Mouse (Mus musculus): Measurements from ENCODE around the gene Taf1b.
"Not testable (repeated sequence)": the region's sequence is repeated elsewhere in the genome, so short reads cannot be mapped to it uniquely, and the experiment has no call there.

Gene Taf1b

GRCm38 (mm10) chr12:24498150-24498840 is at the start of gene Taf1b:
Taf1b (plus strand) TSS chr12:24498359.
- DNase-seq (ENCODE audit: low read depth, low spot score) = peak; percentile 88

- DNase-seq (ENCODE audit: low read depth, low spot score) = no peak
Observed at GRCm38 (mm10) chr12:24460406-24460805, 37.8 kb upstream of the Taf1b start.

- not testable (repeated sequence) for DNase-seq (ENCODE audit: low read depth, low spot score)
Observed at GRCm38 (mm10) chr12:24462121-24462520, 36.0 kb upstream of the Taf1b start.

- DNase-seq (ENCODE audit: low read depth, low spot score) = not testable (repeated sequence)
Observed at GRCm38 (mm10) chr12:24463490-24463889, 34.7 kb upstream of the Taf1b start.

- DNase-seq (ENCODE audit: low read depth, low spot score) = no peak
Observed at GRCm38 (mm10) chr12:24468966-24469365, 29.2 kb upstream of the Taf1b start.

GRCm38 (mm10) chr12:24470943-24471342 is 27.2 kb upstream of the Taf1b start:
- peak; percentile 67 for DNase-seq (ENCODE audit: low read depth, low spot score)

- DNase-seq (ENCODE audit: low read depth, low spot score) = no peak
Observed at GRCm38 (mm10) chr12:24473221-24473620, 24.9 kb upstream of the Taf1b start.

- no peak for DNase-seq (ENCODE audit: low read depth, low spot score)
Observed at GRCm38 (mm10) chr12:24484930-24485329, 13.2 kb upstream of the Taf1b start.

- no peak for DNase-seq (ENCODE audit: low read depth, low spot score)
Observed at GRCm38 (mm10) chr12:24486882-24487281, 11.3 kb upstream of the Taf1b start.

GRCm38 (mm10) chr12:24492507-24492906 is 5.7 kb upstream of the Taf1b start:
- not testable (repeated sequence) for DNase-seq (ENCODE audit: low read depth, low spot score)

- no peak for DNase-seq (ENCODE audit: low read depth, low spot score)
Observed at GRCm38 (mm10) chr12:24493011-24493410, 5.1 kb upstream of the Taf1b start.

GRCm38 (mm10) chr12:24493412-24493811 is 4.7 kb upstream of the Taf1b start:
- no peak for DNase-seq (ENCODE audit: low read depth, low spot score)

GRCm38 (mm10) chr12:24494791-24495190 is 3.4 kb upstream of the Taf1b start:
- not testable (repeated sequence) for DNase-seq (ENCODE audit: low read depth, low spot score)

GRCm38 (mm10) chr12:24498841-24499485 is 804 bp downstream of the Taf1b start:
- DNase-seq (ENCODE audit: low read depth, low spot score) = not testable (repeated sequence)

GRCm38 (mm10) chr12:24517118-24517517 is 19.0 kb downstream of the Taf1b start:
- no peak for DNase-seq (ENCODE audit: low read depth, low spot score)

GRCm38 (mm10) chr12:24521076-24521475 is 22.9 kb downstream of the Taf1b start:
- no peak for DNase-seq (ENCODE audit: low read depth, low spot score)

GRCm38 (mm10) chr12:24525065-24525464 is 26.9 kb downstream of the Taf1b start:
- not testable (repeated sequence) for DNase-seq (ENCODE audit: low read depth, low spot score)

- DNase-seq (ENCODE audit: low read depth, low spot score) = no peak
Observed at GRCm38 (mm10) chr12:24536390-24536789, 38.2 kb downstream of the Taf1b start.

GRCm38 (mm10) chr12:24537201-24537600 is 39.0 kb downstream of the Taf1b start:
- DNase-seq (ENCODE audit: low read depth, low spot score) = no peak

- DNase-seq (ENCODE audit: low read depth, low spot score) = no peak
Observed at GRCm38 (mm10) chr12:24537965-24538364, 39.8 kb downstream of the Taf1b start.

- DNase-seq (ENCODE audit: low read depth, low spot score) = no peak
Observed at GRCm38 (mm10) chr12:24541426-24542154, 43.4 kb downstream of the Taf1b start.

GRCm38 (mm10) chr12:24547686-24548085 is 49.5 kb downstream of the Taf1b start:
- no peak for DNase-seq (ENCODE audit: low read depth, low spot score)
